Mouse (Mus musculus): ENCODE data around the gene Eps8. TPM values are rescaled to one million over a fixed set of nuclear protein-coding genes. Genes with fewer than 3 reads are reported as not detected.

Gene Eps8
- total RNA-seq, 2 experiments from 2014 or later = 12.8 to 14.1 TPM

DNA sequence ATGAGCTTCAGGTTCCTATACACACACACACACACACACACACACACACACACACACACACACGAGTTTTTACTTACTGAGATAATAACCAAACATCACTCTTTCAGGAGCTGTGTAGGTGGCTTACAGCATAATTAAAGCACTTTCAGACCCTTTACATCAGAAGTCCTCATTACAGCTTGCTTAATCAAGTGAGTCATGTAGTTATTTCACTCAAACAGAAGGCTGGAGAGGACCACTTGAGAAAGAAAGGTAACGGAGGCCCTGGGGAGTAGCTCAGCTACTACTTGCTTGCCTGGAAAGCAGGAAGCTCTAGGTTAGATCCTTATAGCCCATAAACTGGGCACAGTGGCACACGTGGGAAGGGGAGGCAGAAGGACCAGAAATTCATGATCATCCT, 13.0 kb upstream of the Eps8 start:
- intact Hi-C loops (cut with DNase I) = loop anchor here (5.0 kb wide), 1 partner anchor 35 kb away; no protein-coding TSS in a partner anchor
- DNase-seq = no peak

DNA sequence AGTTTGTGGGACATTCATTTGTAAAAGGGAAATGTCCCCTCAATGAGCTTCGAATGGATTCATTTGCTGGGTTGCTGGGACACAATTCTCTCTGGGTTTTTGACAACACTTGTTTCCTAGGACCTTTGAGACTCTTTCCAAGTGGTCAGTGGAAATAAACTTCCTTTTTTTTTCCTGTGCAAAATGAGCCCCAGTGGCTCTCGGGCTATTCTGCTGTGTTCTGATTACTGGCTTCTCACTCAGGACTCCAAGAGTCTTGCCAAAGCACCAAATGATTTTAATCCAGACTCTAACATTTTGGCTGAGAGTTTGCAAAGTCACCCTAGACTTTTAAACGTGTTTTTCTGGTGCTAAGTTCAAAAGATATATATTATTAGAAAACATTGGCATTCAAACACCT, 10.3 kb upstream of the Eps8 start:
- DNase-seq = peak in 1 of 2 experiments; percentile 30
- intact Hi-C loops (cut with DNase I) = loop anchor here (5.0 kb wide), 3 partner anchors 37 to 208 kb away; no protein-coding TSS in a partner anchor

DNA sequence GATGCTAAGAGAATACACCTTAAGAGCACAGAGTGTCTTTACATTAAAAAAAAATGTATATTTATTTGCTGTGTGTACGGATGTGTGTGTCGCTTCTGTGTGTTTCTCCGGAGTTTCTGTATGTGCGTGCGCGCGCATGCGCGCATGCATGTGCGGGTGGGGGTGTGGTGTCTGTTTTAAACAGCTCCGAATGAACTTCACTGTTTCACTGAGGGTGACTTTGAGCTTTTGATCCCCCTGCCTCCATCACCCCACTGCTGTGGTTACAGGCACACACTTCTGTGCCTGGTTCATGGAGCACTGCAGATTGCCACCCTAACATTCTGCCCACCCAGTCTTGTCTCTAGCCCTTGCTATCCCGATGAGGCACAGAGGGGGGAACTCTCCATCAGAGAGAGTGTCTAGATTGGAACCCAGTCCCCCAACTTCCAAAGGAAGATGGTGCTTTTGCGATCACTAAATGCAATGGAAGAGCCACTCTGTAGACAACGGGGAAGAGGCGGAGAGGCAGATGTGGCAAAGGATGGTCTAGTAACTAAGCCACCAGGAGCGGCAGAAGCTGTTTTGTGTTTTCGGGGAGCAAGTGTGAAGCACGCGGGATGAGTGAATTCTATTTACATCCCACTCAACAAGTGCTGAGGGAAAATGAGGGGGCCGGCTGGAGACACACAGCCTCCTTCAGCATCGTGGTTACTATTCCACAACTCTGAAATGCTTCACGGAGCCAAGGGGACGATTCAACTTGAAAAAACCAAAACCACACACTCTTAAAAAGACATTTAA, 7.1 kb upstream of the Eps8 start:
- no peak for DNase-seq
- intact Hi-C loops (cut with DNase I) = loop anchor here (5.0 kb wide), 2 partner anchors 61 to 204 kb away; no protein-coding TSS in a partner anchor

- intact Hi-C loops (cut with DNase I) = no loop called here
- no peak for DNase-seq
These were observed 3.9 kb upstream of the Eps8 start for GRCm38 (mm10) chr6:137658426-137659088.

GRCm38 (mm10) chr6:137657203-137657602, 2.5 kb upstream of the Eps8 start:
- intact Hi-C loops (cut with DNase I) = no loop called here
- no peak for DNase-seq

DNA sequence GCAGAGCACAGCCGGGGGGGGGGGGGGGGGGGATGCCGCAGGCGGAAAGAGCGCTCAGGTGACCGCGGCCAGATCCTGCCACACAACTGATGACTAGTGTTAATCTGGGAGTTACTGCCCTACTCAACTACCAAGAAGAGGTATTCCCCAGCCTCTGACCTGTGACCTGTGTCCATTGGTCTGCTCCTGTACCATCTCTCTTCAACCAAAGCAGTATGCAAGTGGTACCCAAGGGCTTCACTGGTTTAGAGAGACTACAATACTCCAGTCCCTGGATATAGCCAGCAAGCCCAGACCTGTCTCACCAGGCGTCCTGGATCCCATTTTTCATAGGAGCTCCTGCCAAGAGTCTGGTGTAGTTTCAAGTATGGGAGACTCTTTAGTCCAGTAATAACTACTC, 5.1 kb downstream of the Eps8 start:
- intact Hi-C loops (cut with DNase I) = loop anchor here (1.0 to 2.0 kb wide), 3 partner anchors 73 to 194 kb away; no protein-coding TSS in a partner anchor

GRCm38 (mm10) chr6:137649068-137649480, 5.6 kb downstream of the Eps8 start:
- peak; percentile 86 to 88 for DNase-seq
- intact Hi-C loops (cut with DNase I) = loop anchor here (1.0 to 2.0 kb wide), 3 partner anchors 74 to 194 kb away; no protein-coding TSS in a partner anchor

More for the DNA sequence above, 5.1 kb downstream of the Eps8 start:
- no peak for DNase-seq

DNA sequence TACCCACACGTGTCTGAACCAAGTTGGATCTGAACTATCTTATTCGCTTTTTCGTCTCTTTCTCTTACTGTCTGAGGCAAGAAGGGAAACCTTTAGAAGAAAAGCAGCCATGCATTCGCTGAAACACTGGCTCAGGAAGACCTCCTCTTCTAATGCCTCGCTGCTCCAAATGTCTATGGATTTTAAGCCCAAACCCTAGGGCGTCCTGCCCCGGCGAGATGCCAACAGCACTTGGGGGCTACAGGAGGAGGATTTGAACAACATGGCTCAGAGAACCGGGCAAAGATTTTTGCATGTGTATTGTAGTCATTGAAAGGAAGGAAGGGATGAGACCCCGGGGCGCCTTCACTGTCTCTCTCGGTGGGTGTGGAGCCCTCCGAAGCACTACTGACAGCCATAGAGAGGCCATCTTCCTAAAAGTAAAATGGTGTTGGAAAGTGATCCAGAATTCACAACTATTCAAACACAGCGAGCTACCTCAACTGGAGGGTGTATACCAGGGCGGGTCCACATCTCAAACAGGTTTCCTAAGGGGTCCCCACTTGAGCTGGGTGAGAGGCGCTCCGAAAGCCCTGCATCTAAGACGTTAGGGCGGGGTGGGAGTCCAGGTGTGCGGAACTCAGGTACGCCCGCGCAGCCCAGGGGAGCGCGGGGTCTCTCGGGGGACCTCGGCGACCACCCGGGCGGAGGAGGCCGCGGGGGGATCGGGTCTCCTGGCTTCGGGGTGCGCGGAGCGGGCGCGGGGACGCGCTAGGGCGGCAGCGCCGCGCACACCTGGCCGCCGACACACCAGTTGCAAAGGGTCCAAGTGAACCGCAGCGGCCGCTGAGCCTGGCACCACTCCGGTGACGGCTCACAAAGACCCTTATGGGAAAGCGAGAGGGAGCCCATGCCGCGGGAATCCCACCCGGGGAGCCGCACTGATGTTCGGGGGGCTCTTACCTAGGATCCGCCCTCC, 6.3 kb downstream of the Eps8 start:
- intact Hi-C loops (cut with DNase I) = loop anchor here (1.0 to 2.0 kb wide), 3 partner anchors 74 to 193 kb away; no protein-coding TSS in a partner anchor
- DNase-seq = peak; percentile 45 to 49

DNA sequence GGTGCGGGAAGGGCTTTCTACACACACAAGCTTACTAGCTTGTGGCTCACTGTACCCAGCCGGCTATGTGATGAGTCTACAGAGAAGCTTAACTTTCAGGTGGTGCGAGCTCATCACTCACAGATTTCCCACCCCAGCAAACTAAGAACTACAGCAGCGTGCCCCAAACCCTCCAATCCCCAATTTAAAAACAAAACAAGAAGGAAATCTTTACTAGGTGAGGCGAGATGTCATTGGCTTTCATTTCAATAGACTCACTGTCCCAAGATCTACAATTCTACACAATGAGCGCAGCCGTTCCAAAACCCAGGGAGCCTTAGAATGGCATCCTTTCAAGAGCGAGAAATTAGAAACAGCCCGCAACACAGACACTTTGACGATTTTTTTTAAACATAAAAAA, 7.0 kb downstream of the Eps8 start:
- DNase-seq = peak in 1 of 2 experiments; percentile 31
- intact Hi-C loops (cut with DNase I) = loop anchor here (2.0 kb wide), 2 partner anchors 75 to 89 kb away; no protein-coding TSS in a partner anchor

DNA sequence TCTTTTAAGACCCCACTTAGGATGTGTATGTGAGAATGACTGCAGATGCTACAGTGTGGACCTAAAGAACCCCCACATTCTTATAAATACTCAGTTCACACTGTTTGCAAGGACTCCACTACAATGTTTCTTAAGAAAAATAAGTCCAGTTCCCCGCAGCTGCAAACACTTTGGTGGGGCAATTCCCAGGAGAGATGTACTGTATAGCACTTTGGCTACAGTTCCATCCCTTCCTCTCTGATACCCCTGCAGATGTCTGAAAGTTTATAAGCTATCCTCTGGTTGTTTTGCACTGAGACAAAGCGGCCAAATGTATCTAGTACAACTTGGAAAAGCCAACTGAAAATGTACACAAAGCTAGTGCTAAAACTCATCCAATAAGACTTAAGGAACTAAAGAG, 8.0 kb downstream of the Eps8 start:
- intact Hi-C loops (cut with DNase I) = no loop called here
- no peak for DNase-seq

DNA sequence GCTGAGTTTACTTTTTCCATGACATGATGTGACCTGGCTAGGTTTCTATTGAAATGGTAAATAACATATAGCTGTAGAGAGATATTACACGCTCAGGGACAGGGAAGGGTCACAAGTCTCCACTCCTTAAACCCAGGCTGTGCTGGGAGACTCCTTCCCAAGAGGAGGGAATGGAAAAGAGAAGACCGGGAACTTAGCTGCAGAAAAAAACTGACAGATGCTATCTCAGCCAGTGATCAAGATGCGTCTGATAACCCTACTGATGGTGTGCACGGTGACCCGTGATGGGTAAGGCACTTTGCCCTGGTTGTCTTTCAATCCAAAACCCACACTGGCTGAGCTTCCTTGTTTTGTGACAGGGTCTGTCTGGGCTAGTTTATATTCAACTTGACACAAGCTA, 9.8 kb downstream of the Eps8 start:
- no peak for DNase-seq
- intact Hi-C loops (cut with DNase I) = no loop called here

DNA sequence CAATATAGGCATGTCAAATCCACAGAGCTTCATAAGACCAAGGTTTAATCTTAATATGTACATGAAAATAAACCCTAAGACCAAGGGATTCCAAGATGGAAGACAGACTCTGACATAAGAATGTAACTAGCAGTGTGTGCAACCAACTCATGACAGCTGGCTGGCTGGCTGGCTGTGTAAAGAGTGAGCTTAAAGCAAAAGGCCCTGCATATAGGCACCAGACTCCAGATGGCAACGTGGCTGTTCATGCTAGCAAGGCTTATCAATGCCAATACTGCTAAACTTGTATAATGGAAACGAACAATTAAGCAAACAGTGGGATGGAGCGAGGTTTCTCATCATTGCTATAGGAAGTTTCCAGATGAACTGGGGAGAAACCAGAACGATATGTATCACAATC, 10.9 kb downstream of the Eps8 start:
- DNase-seq = no peak
- intact Hi-C loops (cut with DNase I) = no loop called here

- intact Hi-C loops (cut with DNase I) = no loop called here
- DNase-seq = no peak
These were observed 13.0 kb downstream of the Eps8 start for GRCm38 (mm10) chr6:137641642-137642041.

GRCm38 (mm10) chr6:137638834-137639567, 15.7 kb downstream of the Eps8 start:
- intact Hi-C loops (cut with DNase I) = no loop called here
- DNase-seq = no peak

GRCm38 (mm10) chr6:137637443-137637842, 17.2 kb downstream of the Eps8 start:
- intact Hi-C loops (cut with DNase I) = no loop called here
- DNase-seq = no peak

GRCm38 (mm10) chr6:137636131-137636530, 18.5 kb downstream of the Eps8 start:
- no peak for DNase-seq
- intact Hi-C loops (cut with DNase I) = no loop called here

DNA sequence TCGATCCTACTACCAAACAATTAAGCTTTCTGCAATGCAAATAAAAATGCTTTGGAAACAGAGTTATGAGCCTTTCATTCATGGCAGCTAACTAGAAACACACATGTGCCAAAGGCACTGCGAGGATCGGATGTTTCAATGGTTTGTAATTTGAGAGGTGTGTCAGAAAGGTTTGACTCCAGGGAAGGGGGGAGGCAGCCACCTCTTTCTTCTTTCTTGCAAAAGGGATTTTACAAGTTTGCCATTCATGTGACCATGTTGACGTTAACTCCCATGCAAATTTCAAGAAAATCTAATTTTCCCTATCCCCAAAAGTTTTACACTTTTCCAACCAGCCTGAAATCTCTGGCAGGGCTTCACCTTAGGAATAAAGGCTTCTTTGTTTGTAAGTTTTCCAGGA, 21.1 kb downstream of the Eps8 start:
- no peak for DNase-seq
- intact Hi-C loops (cut with DNase I) = no loop called here

- intact Hi-C loops (cut with DNase I) = no loop called here
These were observed 21.6 kb downstream of the Eps8 start for GRCm38 (mm10) chr6:137633121-137633520.

GRCm38 (mm10) chr6:137630387-137630786, 24.3 kb downstream of the Eps8 start:
- intact Hi-C loops (cut with DNase I) = no loop called here
- no peak for DNase-seq

More at GRCm38 (mm10) chr6:137633121-137633520, 21.6 kb downstream of the Eps8 start:
- DNase-seq = no peak

Measured in heart, postnatal 36 days (tissue).